Mouse (Mus musculus) cerebellum, adult 2 months (tissue): ENCODE measurements around the gene Rpp40.

Experiments
- CTCF ChIP-seq: fragments of 200-500 bp; IDR thresholded peaks from 2 replicates; pipeline ENCODE4 v1.5.1; 2011; ENCODE audit warnings: low read depth, mild to moderate bottlenecking, control low read depth, low read length, moderate library complexity, borderline replicate concordance; ENCODE audit not compliant: insufficient read depth
- POLR2A ChIP-seq: fragments of 200-500 bp; IDR thresholded peaks from 2 replicates; pipeline ENCODE4 v1.6.1; 2011; ENCODE audit warnings: low read length, control low read depth, borderline replicate concordance; ENCODE audit not compliant: insufficient read depth

DNA sequence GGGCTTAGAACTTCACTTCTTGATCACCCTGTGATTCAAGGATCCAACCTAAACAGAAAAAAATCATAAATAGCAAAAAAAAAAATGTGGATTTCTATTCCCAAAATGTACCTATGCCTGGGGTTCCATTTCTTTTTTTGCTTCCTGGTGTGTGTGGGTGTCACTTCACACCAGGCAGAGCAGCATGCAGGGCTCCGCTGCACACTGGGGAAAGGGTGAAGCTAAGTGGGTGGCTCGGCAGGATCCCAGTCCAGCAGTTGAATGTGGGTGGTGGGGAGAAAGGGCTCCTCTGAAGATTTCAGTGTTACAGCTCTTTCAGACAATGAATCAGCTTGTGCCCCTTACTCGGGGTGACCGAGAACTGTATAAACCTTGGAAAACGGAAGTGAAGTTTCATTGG, 30.8 kb downstream of the Rpp40 start:
- TF ChIP-seq CTCF: no peak
- no peak for TF ChIP-seq POLR2A
